Mouse (Mus musculus): ENCODE data around the gene Cnot11. TPM values are rescaled to one million over a fixed set of nuclear protein-coding genes. Genes with fewer than 3 reads are reported as not detected.

The Cnot11 gene
- polyA plus RNA-seq, 1 experiment from 2014 or later: 17.7 TPM

DNA sequence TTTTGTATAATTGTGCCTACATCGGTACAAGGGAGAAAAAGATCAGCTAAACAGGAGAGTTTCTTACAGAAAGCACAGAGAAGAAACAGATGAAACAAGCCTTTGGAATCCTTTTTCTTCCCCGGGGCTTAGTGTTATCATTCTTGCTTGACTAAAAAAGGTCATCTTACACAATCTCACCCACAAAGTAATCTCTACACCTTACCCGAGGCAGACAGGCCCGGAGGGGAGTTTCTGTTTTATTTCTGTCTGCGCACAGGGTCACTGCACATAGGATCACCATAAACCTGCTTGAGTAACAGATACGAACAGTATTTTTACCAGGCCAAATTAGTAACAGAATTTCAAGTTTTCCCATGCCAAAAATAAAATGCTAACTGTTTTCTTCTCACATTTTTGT, 36.9 kb downstream of the Cnot11 start:
- no peak overlapping the region for H3K9ac ChIP-seq
- ATAC-seq (ENCODE audit: low FRiP score) (no peak), DNase-seq (ENCODE audit: low spot score) (no peak)
- no peaks in the 10 kb centered on the region for H3K27me3 ChIP-seq (ENCODE audit: control insufficient read depth, insufficient read depth, low read length)
- no peak overlapping the region for H3K27ac ChIP-seq
- H3K9me3 ChIP-seq (ENCODE audit: control insufficient read depth, low read length): no peaks in the 10 kb centered on the region
- H3K4me1 ChIP-seq (replicated peaks; ENCODE audit: control insufficient read depth, insufficient read depth, low read length): peaks cover 20% of the 10 kb centered on the region
- no peak overlapping the region for H3K4me2 ChIP-seq (replicated peaks)
- no peak overlapping the region for H3K4me3 ChIP-seq (replicated peaks; ENCODE audit: low read length)
- WGBS: 74% methylated on average over 6 of the region's 6 CpGs
- H3K36me3 ChIP-seq (replicated peaks; ENCODE audit: control insufficient read depth, insufficient read depth): no peaks in the 10 kb centered on the region

DNA sequence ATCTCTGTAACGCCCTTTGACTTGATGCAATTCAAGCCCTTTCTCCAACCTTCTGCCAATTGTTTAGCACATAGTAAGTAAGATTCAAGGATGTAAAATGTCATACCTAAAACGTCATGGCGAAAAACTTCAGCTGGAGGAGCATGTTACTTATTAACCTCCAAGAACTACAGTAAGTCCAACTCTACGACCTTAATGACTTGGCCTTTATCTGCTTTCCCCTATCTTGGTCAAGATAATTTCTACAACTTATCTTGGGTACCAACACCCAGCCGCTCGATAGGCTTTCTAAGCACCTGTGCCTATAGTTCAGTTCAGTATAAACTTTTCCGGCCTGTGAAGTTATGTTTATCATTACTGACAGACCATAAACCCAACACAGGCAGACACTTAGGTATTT, 39.1 kb downstream of the Cnot11 start:
- DNase-seq (ENCODE audit: low spot score) (no peak), ATAC-seq (ENCODE audit: low FRiP score) (no peak)
- H3K27ac ChIP-seq: no peak overlapping the region
- H3K36me3 ChIP-seq (replicated peaks; ENCODE audit: control insufficient read depth, insufficient read depth): no peaks in the 10 kb centered on the region
- no peak overlapping the region for H3K9ac ChIP-seq
- H3K9me3 ChIP-seq (ENCODE audit: control insufficient read depth, low read length): no peaks in the 10 kb centered on the region
- 92% methylated on average over 7 of the region's 7 CpGs for WGBS
- peaks cover 20% of the 10 kb centered on the region for H3K4me1 ChIP-seq (replicated peaks; ENCODE audit: control insufficient read depth, insufficient read depth, low read length)
- H3K27me3 ChIP-seq (ENCODE audit: control insufficient read depth, insufficient read depth, low read length): no peaks in the 10 kb centered on the region
- H3K4me3 ChIP-seq (replicated peaks; ENCODE audit: low read length): no peak overlapping the region
- H3K4me2 ChIP-seq (replicated peaks): no peak overlapping the region

DNA sequence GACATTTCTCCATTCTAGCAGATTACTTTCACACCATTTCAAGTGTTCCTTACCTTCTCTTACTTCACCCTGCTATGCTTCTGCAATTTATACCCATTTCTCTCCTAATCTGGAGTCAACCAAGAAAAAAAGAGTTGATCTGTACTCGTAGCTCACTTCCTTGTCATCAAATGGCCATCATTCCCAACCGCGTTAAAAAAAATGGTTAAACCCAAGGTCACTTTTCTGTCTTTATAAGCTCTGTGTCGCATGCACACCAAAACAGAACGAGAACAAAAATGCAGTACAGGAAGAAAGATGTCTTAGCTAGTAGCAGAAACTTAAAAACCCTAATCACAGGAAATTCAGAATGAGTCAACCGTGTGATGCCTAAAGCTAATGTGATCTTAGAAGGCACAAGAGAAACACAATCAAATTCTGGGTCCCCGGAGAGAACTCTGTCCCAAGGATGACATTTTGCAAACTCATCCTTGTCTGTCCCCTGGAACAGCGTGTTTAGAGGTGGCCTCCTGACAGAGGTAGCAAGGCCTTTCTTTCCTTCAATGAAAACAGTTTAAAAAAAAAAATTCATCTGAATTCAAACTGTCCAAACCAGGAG, 41.1 kb downstream of the Cnot11 start:
- peak overlapping the region; percentile 92 for H3K4me3 ChIP-seq (replicated peaks; ENCODE audit: low read length)
- H3K27ac ChIP-seq: peak overlapping the region; percentile 98; the same call in 1 of the 2 replicates
- H3K4me1 ChIP-seq (replicated peaks; ENCODE audit: control insufficient read depth, insufficient read depth, low read length): peaks cover 20% of the 10 kb centered on the region
- no peaks in the 10 kb centered on the region for H3K27me3 ChIP-seq (ENCODE audit: control insufficient read depth, insufficient read depth, low read length)
- no peaks in the 10 kb centered on the region for H3K36me3 ChIP-seq (replicated peaks; ENCODE audit: control insufficient read depth, insufficient read depth)
- peak overlapping the region; percentile 99 for H3K9ac ChIP-seq
- DNase-seq (ENCODE audit: low spot score) (no peak), ATAC-seq (ENCODE audit: low FRiP score) (no peak)
- 18% methylated on average over 8 of the region's 8 CpGs for WGBS
- no peaks in the 10 kb centered on the region for H3K9me3 ChIP-seq (ENCODE audit: control insufficient read depth, low read length)
- peak overlapping the region; percentile 65 for H3K4me2 ChIP-seq (replicated peaks)

DNA sequence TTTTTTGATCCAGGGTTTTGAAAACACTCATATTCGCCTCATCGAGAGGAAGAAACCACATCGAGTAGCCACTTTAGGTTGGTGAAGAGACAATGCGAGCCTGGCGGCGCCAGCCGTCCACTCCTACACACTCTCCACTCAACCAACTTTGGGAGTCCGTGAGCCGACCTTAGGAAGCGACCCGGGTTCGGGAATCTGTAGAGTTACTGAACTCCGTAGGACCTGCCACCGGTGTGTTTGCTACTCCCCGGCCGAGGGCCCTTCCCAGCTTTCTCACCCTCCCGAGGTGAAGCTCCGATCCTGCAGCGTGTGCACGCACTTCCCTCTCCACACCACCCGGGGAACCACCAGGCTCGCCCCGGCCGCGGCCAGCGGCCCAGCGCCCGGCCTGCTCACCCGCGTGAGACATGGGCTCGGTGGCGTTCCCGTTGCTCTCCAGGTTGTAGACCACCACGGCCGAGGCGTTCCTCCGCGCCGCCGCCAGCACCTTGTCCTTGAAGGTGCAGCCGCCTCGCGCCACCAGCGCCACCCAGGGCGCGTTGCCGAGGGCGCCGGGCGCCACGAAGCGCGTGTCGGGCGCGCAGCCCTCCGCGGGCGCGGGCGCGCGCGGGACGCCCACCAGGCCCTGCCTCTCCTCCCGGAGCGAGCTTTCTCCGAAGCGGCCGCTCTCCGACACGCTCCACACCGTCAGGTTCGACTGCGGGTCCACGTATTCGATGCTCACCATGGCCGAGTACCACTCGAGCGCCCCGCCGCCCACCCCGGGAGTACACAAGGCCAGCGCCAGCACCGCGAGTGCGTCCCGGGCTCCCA, 41.8 kb downstream of the Cnot11 start:
- no peaks in the 10 kb centered on the region for H3K36me3 ChIP-seq (replicated peaks; ENCODE audit: control insufficient read depth, insufficient read depth)
- H3K27ac ChIP-seq: peak overlapping the region; percentile 98
- peak overlapping the region; percentile 99 for H3K9ac ChIP-seq
- ATAC-seq (ENCODE audit: low FRiP score): peak; percentile 87
- WGBS: under 1% methylated on average over 88 of the region's 88 CpGs
- no peaks in the 10 kb centered on the region for H3K27me3 ChIP-seq (ENCODE audit: control insufficient read depth, insufficient read depth, low read length)
- H3K4me2 ChIP-seq (replicated peaks): peak overlapping the region; percentile 65
- H3K4me3 ChIP-seq (replicated peaks; ENCODE audit: low read length): peak overlapping the region; percentile 92
- no peaks in the 10 kb centered on the region for H3K9me3 ChIP-seq (ENCODE audit: control insufficient read depth, low read length)
- peak; percentile 64 for DNase-seq (ENCODE audit: low spot score)
- peaks cover 20% of the 10 kb centered on the region for H3K4me1 ChIP-seq (replicated peaks; ENCODE audit: control insufficient read depth, insufficient read depth, low read length)

DNA sequence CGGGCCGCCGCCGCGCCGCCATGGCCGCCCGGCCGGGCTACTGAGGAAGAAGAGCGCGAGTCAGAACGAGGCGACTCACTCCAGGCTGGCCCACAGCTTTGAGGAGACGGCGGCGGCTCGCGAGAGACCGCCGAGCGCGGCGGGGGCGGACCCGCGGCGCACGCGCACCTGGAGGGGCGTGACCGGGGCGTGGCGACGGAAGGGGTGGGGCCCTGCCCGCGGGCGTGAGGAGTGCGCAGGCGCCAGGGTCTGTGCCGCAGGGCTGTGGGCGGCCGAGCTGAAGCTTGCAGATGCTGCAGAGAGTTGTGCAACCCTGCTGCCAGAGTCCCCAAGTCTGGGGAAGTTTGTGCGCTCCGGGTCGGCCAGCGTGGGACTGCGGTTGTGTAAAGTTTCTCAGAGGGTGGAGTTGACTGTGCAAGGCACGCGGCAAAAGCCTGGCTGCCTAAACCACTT, 42.5 kb downstream of the Cnot11 start, which contains the start of gene Rnf149:
Rnf149 (minus strand) TSS at position 153 of the 453 bp plus-strand sequence.
- Histone ChIP-seq H3K4me1 (replicated peaks; ENCODE audit: control insufficient read depth, insufficient read depth, low read length) (peaks cover 20% of the 10 kb centered on the region), H3K4me2 (replicated peaks) (peak within 1 kb of the TSS; percentile 65), H3K27ac (peak within 1 kb of the TSS; percentile 98), H3K9me3 (ENCODE audit: control insufficient read depth, low read length) (no peaks in the 10 kb centered on the region), H3K9ac (peak within 1 kb of the TSS; percentile 99), H3K4me3 (replicated peaks; ENCODE audit: low read length) (peak within 1 kb of the TSS; percentile 92), H3K36me3 (replicated peaks; ENCODE audit: control insufficient read depth, insufficient read depth) (no peaks in the 10 kb centered on the region), H3K27me3 (ENCODE audit: control insufficient read depth, insufficient read depth, low read length) (no peaks in the 10 kb centered on the region)
- WGBS: under 1% methylated on average over 49 of the region's 49 CpGs
- ATAC-seq (ENCODE audit: low FRiP score): peak; percentile 96
- peak; percentile 95 for DNase-seq (ENCODE audit: low spot score)

DNA sequence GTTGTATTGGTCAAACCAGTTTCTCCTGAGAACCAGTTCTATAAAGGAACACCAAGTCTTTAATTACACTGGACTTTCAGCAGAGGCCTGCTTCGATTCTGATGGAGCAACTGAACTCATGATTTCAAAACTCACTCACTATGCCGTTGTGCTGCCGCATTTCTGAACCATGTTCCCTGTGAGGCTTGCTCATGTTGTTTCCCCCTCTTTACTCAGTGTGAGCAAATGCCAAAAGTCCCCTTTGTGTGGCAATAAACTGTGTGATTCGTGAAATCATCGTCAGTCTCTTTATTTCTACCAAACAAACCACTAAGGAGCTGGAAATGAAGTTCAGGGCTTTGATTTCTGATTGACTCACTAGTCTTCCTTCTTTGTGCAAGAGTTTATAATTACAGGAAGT, 43.7 kb downstream of the Cnot11 start:
- no peak overlapping the region for H3K4me2 ChIP-seq (replicated peaks)
- H3K27ac ChIP-seq: no peak overlapping the region
- no peak overlapping the region for H3K9ac ChIP-seq
- no peak for DNase-seq (ENCODE audit: low spot score)
- H3K4me1 ChIP-seq (replicated peaks; ENCODE audit: control insufficient read depth, insufficient read depth, low read length): peaks cover 20% of the 10 kb centered on the region
- 88% methylated on average over 5 of the region's 5 CpGs for WGBS
- no peaks in the 10 kb centered on the region for H3K27me3 ChIP-seq (ENCODE audit: control insufficient read depth, insufficient read depth, low read length)
- no peak for ATAC-seq (ENCODE audit: low FRiP score)
- H3K9me3 ChIP-seq (ENCODE audit: control insufficient read depth, low read length): no peaks in the 10 kb centered on the region
- H3K36me3 ChIP-seq (replicated peaks; ENCODE audit: control insufficient read depth, insufficient read depth): no peaks in the 10 kb centered on the region
- no peak overlapping the region for H3K4me3 ChIP-seq (replicated peaks; ENCODE audit: low read length)

DNA sequence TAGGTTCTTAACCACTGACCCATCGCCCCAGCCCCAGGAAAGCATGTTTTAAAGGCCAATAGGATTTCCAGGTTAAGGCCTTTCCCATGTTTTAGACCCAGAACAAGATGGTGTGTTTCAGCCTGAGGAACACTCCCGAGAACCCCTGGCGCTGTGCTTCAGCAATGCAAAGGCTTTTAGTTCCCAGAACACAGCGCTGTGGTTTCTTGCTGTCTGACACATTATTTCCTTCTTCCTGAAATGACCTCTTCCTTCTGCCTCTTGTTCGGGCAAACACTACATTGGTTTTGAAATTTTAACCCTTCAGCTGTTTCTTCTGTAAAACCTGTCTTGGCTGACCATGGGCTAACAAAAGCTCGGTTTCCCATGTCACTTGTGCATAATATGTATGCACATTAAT, 44.3 kb downstream of the Cnot11 start:
- Histone ChIP-seq H3K4me2 (replicated peaks) (no peak overlapping the region), H3K9ac (no peak overlapping the region), H3K27me3 (ENCODE audit: control insufficient read depth, insufficient read depth, low read length) (no peaks in the 10 kb centered on the region), H3K36me3 (replicated peaks; ENCODE audit: control insufficient read depth, insufficient read depth) (no peaks in the 10 kb centered on the region), H3K4me1 (replicated peaks; ENCODE audit: control insufficient read depth, insufficient read depth, low read length) (peaks cover 20% of the 10 kb centered on the region), H3K9me3 (ENCODE audit: control insufficient read depth, low read length) (no peaks in the 10 kb centered on the region), H3K4me3 (replicated peaks; ENCODE audit: low read length) (no peak overlapping the region), H3K27ac (no peak overlapping the region)
- ATAC-seq (ENCODE audit: low FRiP score) (no peak), DNase-seq (ENCODE audit: low spot score) (no peak)
- WGBS: 88% methylated on average over 6 of the region's 6 CpGs

DNA sequence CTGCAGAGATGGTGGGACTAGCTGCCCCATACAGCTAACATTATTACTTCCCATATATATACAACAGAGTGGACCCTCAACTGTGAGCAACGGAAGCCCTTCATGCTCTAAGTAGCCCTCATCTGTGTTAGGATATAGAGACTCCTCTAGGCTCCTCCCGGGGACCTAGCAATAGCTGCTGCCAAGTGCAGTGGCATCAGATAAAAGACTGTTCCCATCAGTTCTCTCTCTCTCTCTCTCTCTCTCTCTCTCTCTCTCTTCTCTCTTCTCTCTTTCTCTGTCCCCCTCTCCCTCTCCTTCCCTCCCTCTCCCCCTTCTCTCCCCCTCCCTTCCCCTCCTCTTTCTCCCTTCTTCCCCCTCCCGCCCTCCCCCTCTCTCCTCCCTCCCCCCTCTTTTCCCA, 46.4 kb downstream of the Cnot11 start:
- Histone ChIP-seq H3K27ac (no peak overlapping the region), H3K9me3 (ENCODE audit: control insufficient read depth, low read length) (no peaks in the 10 kb centered on the region), H3K9ac (no peak overlapping the region), H3K36me3 (replicated peaks; ENCODE audit: control insufficient read depth, insufficient read depth) (no peaks in the 10 kb centered on the region), H3K4me1 (replicated peaks; ENCODE audit: control insufficient read depth, insufficient read depth, low read length) (peaks cover 1% of the 10 kb centered on the region; the same call in 1 of the 2 replicates), H3K4me3 (replicated peaks; ENCODE audit: low read length) (no peak overlapping the region), H3K4me2 (replicated peaks) (no peak overlapping the region), H3K27me3 (ENCODE audit: control insufficient read depth, insufficient read depth, low read length) (no peaks in the 10 kb centered on the region)
- no peak for ATAC-seq (ENCODE audit: low FRiP score)
- no peak for DNase-seq (ENCODE audit: low spot score)
- 81% methylated on average over 2 of the region's 3 CpGs for WGBS

DNA sequence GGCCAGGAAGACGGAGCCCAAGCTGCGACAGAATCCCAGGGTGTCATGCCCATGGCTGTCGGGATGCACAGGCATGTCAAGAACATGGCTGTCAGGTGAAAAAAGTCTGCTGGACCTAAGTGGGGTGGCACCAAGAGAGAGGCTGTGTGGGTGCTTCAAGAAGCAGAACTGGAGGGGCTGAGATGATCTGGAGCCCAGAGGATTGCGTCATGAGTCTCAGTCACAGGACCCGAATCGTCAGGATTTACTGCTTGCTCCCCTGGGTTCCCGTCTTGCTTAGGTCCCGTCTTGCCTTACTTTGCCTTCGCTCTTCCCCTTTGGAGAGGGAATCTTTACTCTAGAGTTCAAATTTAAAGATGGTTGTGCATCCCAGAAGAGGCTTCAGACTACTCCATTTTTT, 48.4 kb downstream of the Cnot11 start:
- ATAC-seq (ENCODE audit: low FRiP score): no peak
- H3K4me1 ChIP-seq (replicated peaks; ENCODE audit: control insufficient read depth, insufficient read depth, low read length): no peaks in the 10 kb centered on the region
- H3K4me2 ChIP-seq (replicated peaks): no peak overlapping the region
- H3K27ac ChIP-seq: no peak overlapping the region
- H3K9ac ChIP-seq: no peak overlapping the region
- H3K27me3 ChIP-seq (ENCODE audit: control insufficient read depth, insufficient read depth, low read length): no peaks in the 10 kb centered on the region
- no peaks in the 10 kb centered on the region for H3K36me3 ChIP-seq (replicated peaks; ENCODE audit: control insufficient read depth, insufficient read depth)
- no peaks in the 10 kb centered on the region for H3K9me3 ChIP-seq (ENCODE audit: control insufficient read depth, low read length)
- no peak overlapping the region for H3K4me3 ChIP-seq (replicated peaks; ENCODE audit: low read length)
- 92% methylated on average over 9 of the region's 9 CpGs for WGBS
- no peak for DNase-seq (ENCODE audit: low spot score)
